Comparison of ENCODE assay signal across 16 mouse cellular contexts in genomic region chr2:130013646-130014045, GRCm38 (mm10). TPM values are rescaled to one million over a fixed set of nuclear protein-coding genes. Genes with fewer than 3 reads are reported as not detected.
"Had no signal": no experiment of that assay in that cellular context is flagged by ENCODE, and none has a peak within 500 bp of the region (broad histone marks: within the 10 kb centered on the region; RNA-seq: fewer than 3 reads in every experiment).

No protein-coding gene starts in this region.

- DNase-seq: gastrocnemius, postnatal 14 days; gastrocnemius, postnatal 36 days; heart, adult 18-20 months; heart, postnatal 10 days; heart, postnatal 36 days; kidney, adult 11 months; kidney, adult 2 months; kidney, adult 9 months; kidney, postnatal 14 days; kidney, postnatal 36 days; layer of hippocampus, adult 9-11 months; layer of hippocampus, postnatal 36 days had no signal

RNA-seq across cellular contexts. Expression of gene Tgm3, which starts 1.5 kb away (rescaled TPM):
- total RNA-seq: gastrocnemius, adult 18-20 months; gastrocnemius, adult 8-10 months; gastrocnemius, postnatal 36 days; heart, adult 8-10 months; liver, adult 2 months had no signal
